Mouse (Mus musculus) v-Abl transformed pro-B cells (cell line): Measurements from ENCODE around the gene Galk2.

Source experiments
- in situ Hi-C, 2 experiments: fragments of 400-800 bp; cut with MboI; formaldehyde crosslinking; loops; one replicate each; pipeline ENCODE4 v1.15.1; 2025; ENCODE audit not compliant: unreplicated experiment in 2 of 2

Gene Galk2

DNA sequence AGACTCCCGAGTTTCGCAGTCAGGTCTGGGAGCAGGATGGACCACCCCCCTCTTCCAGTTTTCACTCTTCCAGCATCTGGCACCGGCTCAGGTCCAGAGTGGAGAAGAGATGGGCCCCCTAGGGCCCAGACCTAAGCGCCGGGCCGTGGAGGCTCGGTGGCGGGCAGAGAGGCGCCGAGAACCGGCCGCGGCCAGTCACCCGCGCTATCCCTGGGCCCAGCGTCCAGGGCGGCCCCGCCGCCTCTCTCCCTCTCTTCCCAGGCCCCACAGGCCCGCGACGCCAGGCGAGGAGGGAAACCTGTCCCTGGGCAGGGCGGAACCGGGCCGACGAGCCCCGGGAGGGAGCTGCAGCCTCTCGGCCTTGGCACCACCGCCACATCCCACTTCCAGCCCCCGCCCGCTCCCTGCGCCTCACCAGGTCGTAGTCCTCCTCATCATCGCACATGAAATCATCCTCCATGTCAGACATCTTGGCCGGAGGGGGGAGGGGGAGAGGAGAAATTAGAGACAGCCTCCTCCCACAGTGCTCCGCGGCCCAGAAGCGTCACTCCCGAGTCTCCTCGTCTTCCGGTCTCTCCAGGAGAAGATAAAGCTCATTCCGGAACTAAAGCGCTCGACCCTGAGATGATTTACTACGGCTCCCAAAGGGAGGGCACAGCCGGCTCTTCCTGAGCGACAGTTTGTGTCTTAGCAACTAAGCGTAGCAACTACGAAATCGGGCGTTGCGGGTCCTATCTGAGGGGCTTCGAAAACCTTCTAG, at the start of gene Galk2, which contains the start of gene Cops2:
TSS of gene Galk2 (plus strand) at position 589 of the 760 bp plus-strand sequence.
TSS of gene Cops2 (minus strand) at position 619 of the 760 bp plus-strand sequence.
- in situ Hi-C loops, result no loop called here

DNA sequence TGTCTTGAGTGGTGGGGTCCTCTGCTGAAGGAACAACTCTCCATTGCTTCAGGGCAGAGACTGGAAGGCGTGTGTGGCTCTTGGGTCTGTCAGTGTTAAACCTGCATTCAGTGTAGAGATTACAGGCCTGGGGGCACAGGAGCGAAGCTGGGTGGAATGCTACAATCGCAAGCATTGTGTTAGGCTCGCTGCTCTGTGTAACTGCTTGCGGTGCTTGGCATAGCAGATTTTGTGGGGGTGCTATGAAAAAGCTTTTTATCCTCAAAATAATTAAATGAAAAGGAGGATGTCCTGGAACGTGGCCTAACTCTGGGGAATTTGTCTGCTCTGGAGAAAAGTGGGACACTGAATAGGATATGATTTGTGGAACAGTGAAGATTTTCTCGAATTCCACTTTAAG, 49.4 kb upstream of the Galk2 start:
- in situ Hi-C loops, result no loop called here

DNA sequence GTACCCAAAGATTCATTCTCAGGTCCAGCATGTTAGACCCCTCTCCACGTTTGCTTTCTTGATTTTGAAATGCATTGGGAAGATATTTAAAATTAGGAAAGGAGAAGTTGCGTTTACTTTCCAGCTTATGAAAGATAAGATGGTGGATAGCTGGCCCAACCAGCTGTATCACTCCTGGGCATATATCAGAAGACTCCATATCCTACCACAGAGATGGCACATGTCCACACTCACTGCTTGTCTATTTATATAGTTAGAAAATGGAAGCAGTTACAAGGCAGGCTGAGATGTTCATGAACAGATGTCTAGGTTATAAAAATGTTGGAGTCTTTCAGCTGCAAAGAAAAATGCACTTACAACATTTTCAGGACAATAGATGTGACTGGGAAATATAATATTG, 47.6 kb upstream of the Galk2 start:
- in situ Hi-C loops, result no loop called here

DNA sequence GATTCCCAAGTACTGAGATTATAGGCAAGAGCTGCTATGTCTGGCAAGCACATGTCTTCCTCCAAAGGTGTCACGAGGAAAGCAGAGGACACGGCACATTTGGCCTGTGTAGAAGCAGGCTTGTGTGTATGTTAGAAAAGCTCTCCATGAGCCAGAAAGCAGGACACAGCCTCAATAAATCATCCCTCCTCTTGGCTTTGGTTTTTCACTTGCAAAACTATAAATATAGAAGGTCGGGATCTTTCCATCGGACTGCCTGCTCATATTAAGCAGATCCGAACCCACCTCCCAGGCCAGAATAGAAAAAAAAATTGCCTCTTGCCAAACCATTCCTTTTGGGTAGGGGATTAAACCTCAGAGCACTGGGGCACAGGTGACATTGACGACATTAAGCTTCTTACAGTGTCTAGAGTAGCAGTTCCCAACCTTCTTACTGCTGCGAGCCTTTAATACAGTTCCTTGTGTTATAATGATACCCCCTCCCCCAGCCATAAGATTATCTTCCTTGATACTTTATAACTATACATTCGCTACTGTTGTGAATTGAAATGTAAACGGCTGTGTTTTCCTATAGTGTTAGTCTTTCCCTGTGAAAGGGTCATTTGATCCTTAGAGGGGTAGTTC, 44.8 kb upstream of the Galk2 start:
- in situ Hi-C loops, result no loop called here

DNA sequence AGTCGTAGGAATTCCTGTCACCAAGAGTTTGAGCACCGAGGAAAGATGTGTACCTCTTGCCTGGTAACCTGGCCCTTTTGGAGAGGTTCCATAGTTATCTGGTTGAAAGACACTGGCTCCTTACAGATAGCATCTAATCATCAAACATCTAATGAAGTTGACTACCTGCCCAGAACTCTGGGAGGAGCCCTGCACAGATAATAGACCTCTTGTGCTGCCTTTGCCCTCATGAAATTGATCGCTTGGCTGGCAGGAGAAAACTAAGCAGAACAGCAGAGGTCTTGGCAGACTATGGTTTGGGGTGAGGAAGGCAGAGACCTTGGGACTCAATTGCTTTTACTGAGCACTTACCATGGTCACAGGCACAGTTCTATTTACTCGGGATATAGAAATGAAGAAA, 38.5 kb upstream of the Galk2 start:
- in situ Hi-C loops, result no loop called here

DNA sequence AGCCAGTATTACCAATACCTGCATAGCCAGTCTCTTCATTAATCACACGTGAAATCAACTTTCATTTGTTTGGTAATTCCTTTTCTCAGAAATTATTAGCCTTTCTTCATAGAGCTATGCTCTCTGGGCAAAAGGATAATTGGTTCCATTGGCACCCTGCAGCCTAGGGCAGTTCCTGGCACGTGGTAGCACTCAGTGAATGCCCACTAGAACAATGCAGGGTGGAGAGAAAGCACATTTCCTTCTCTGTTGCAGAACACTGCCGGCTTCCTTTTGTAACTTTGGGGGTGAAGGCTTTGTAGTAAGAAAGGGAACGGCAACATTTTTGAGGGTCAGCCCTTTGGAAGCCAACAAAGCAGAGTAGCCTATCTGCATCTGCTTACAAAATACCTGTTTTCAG, 32.7 kb upstream of the Galk2 start:
- in situ Hi-C loops, result no loop called here

DNA sequence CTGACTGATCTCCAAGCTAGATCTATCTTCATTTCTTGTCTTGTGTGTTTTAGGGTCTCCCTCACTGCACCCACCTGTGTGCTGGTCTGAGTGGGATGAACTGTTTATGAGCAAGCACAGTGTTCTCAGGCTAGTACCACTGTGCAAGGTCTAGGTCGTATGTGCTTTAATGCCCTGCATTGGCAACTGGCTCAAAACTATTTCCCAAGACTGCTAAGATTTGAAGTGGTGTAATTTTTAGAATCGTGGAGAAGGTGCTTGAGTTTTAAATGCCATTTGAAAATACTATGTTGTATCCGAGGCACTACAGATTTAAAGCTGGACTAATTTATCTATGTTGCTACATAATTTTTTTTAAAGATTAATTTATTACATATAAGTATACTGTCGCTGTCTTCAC, 31.0 kb upstream of the Galk2 start:
- in situ Hi-C loops, result no loop called here

DNA sequence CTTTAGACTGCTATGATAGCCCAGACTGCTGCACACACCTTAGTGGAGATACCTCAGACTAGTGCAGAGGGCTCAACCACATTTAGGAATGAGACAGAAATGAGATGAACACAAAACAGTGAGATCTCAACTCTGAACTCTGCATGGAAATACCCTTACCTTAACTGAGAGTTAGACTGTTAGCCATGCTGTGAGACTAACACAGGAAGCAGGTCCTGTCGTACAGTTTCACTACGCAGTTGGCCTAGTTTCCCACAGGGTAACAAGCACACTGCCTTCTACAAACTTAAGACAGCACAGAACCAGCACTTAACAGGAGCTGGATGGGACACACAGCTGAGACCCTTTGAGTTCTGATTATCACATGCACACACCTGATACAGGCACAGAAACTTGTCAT, 29.0 kb upstream of the Galk2 start:
- in situ Hi-C loops, result no loop called here

DNA sequence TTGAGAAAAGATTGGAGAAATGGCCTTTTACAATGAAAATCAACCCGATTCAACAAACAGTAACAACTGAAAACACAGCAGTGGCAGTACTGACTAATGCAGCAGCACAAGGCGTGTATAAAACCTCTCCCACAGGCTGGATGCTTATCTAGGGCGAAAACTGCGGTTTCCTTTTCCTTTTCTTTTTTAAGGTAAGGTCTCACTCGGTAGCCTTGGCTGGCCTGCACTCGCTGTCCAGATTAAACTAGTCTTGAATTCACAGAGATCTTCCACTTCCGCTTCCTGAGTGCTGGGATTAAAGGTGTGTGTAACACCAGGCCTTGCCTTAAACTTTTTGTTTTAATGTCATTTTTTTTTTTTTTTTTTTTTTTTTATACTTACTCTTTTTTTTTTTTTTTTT, 20.8 kb upstream of the Galk2 start:
- in situ Hi-C loops, result no loop called here

DNA sequence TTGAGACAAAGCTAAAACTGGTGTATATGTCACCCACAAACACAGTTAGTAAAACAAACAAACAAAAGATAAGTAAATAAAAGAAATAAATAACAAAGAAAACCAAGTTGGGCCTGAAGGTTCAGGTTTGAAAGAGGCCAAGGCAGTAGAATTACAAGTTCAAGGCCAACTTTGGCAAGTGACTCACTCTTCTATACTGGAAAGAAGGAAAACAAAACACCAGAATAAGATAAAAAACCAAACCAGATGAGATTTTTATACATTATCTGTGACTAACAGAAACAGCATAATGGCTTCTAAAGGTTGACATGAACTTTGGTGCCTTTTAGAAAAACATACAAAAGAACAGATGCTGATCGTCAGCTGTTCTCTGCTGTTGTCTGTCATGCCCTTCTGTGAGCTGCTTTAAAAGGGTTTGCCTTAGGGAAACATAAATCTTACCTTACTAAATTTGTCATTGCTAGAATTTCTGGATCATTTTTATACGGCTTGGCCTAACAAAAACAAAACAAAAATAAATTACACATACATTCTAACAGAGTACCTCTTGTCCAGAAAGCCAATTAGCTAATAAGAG, 20.1 kb upstream of the Galk2 start:
- in situ Hi-C loops, result no loop called here

DNA sequence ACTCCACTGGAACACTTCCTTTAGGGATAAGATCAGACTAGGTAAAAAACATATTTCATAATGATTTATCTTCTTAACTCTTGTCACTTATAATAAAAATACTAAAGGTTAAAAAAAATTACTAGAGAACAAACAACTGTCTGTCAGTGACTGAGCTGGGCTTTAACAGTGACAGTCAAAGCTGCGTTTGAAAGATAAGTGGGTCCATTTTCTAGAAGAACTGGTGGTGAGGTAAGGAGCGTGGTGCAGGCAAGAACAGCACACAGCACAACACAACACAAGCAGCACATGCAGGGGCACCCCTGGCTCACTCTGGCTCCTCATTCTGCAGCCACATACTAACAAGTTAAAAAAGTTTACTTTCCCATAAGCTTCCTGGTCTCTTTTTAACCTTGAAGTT, 7.7 kb upstream of the Galk2 start:
- in situ Hi-C loops, result no loop called here

DNA sequence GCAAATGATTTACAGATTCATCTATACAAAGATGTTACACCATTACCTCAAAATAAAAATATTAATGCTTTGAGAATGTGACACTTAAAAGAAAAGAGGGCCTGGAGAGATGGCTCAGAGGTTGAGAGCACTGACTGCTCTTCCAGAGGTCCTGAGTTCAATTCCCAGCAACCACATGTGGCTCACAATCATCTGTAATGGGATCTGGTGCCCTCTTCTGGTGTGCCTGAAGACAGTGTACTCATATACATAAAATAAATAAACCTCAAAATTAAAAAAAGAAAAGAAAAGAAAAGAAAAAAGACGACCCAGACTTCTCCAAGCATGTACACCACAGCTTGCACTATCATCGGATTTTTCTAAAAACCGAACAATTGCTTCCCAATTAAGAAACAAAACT, 1.2 kb upstream of the Galk2 start:
- in situ Hi-C loops, result no loop called here

DNA sequence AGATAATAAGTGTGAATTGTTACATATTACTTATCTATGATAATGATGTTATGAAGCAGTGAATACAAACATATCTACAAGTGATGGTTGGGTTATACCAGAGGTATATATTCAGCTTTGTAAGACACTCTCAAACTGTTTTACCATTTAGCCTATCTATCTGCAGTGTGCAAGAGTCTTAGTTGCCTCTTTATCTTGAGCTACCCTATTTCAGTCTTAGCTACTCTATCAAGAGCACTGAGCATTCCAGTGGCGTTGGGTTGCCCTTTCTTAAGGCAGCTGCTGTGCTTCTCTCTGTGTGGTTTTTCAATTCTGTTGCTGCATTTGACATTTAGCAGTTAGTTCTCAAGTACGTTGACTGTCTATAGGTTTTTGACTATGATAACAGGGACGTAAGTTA, 4.9 kb downstream of the Galk2 start:
- in situ Hi-C loops, result loop anchor here (5.0 to 10.0 kb wide), 3 partner anchors 199 to 291 kb away; partner anchors contain the start of genes Dtwd1 (in 2 of the 2) and Fam227b (in 2 of the 2)

DNA sequence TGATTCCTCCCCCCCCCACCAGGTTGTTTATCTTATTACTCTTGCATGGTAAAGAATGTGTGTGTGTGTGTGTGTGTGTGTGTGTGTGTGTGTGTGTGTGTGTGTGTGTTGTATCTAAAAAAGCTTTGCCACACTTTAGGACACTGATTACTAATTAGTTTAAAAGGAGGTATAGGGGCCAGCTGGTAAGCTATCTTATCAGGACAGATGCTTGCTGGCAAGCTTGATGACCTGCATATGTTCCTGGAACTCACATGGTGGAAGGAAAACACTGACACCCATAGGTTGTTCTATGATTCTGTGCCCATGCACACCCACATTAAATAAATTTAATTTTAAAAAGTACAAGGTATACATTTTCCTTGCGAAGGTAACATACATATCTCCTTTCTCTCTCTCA, 5.6 kb downstream of the Galk2 start:
- in situ Hi-C loops, result loop anchor here (5.0 to 10.0 kb wide), 3 partner anchors 200 to 290 kb away; partner anchors contain the start of genes Dtwd1 (in 2 of the 2) and Fam227b (in 2 of the 2)

DNA sequence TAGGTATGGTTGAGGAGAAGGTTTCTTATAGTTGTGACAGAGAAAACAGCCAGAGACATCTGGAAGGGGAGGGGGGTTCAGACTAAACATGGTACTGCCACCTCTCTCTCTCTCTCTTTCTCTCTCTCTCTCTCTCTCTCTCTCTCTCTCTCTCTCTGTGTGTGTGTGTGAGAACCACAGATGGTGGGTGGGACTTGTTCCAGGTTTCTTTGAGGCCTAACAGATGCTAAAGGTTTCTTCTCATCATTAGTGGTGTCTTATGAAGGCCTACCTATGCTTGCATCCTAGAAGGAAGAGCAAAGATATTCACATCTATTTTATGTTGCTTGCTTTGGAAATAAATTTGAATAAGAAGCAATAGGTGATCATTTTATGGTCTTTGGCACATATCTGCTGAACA, 6.7 kb downstream of the Galk2 start:
- in situ Hi-C loops, result loop anchor here in 1 of 2 experiments (5.0 to 10.0 kb wide), 3 partner anchors 83 to 289 kb away; partner anchors contain the start of genes Dtwd1, Fam227b and Secisbp2l

DNA sequence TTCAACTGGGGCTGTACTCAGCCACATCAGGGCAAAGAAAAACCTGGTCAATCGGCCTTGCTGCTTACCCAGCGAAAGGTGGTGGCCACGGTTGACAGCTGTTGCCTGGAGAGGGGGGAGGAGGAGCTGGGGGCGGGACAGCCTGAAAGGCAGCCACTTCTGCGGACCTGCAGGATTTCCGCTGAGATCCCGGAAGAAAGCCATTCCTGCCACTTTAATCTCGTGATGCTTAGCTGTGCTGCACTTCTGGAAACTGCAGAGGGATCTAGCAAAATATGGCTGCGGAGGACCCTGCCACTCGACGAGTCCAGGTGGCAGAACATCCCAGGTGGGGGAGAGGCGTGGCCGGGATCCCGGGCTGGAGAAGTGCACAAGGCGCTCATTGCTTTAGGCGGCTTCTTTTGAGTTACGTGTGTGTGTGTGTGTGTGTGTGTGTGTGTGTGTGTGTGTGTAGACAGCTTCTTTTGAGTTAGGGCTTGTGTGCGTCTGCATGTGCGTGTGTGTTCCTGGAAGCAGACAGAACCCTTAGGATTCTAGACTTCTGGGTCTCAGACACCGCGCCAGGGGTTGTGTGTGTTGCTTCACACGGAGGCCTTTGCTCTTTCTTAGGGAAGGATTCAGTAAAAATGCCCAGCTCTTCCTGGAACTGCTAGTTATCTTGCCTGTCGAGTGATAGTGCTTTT, 7.3 kb downstream of the Galk2 start:
- in situ Hi-C loops, result loop anchor here in 1 of 2 experiments (5.0 to 10.0 kb wide), 3 partner anchors 84 to 289 kb away; partner anchors contain the start of genes Dtwd1, Fam227b and Secisbp2l

DNA sequence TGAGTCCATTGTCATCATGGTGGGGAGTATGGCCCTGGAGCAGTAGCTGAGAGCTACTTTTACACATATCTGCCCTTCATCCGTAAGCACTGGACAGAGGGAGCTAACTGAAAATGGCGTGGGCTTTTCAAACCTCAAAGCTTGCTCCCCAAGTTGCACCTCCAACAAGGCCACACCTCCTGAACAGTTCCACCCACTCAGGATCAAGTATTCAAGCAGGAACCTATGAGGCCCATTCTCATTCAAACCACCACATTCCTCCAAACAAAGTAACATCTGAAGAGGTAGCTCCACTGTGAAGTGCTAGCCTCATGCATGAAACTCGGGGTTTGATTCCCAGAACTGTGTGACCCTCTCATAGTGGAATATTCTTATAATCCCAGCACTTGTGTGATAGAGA, 9.4 kb downstream of the Galk2 start:
- in situ Hi-C loops, result loop anchor here in 1 of 2 experiments (5.0 to 10.0 kb wide), 3 partner anchors 86 to 286 kb away; partner anchors contain the start of genes Dtwd1, Fam227b and Secisbp2l

DNA sequence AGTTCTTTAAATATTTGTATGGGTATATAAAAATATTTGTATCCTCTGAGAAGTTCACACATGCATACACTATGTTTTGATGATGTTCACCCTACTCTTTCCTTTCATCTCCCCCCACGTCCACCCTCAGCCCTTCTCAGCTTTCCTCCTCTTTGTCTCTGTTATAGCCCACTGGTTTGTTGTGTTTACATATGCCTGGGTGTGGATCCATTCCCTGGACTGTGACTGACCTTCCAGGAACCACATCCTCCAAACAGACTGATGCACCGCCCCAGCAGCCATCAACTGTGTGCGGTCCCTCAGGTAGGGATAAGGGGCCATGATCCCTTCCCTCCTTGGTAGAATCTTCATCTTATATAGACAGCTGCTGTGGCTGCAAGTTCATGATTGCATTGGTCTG, 11.2 kb downstream of the Galk2 start:
- in situ Hi-C loops, result no loop called here

DNA sequence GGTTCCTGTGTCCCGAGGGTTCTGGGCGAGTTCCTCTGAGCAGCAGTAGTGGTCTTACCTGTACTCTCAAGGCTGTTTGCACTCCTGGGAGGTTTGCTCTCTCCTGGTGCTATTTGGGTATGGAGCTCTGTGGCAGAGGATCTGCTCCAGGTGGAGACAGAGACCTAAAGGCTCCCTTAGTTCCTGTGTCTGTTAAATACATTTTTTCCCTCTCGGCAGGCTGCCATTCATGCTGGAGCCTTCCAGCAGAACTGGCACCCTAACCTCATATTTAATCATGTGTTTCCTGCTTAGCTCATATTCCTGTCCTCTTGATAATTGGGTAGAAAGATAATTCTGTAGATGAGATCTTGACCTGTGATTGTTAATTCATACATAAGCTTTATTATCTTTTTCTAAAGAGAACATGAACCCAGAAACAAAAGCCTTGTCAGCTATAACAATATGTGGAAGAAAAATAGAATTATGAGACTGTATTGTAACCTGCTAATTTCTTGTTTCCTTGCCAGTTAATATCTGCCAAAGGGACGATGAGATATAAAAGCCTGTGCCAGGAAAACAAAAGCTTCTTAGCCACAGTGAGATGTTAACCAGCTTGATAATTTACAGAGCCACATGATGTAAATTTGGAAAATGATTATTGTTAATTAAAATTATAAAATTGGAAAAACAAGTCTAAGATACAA, 27.1 kb downstream of the Galk2 start:
- in situ Hi-C loops, result loop anchor here in 1 of 2 experiments (25.0 kb wide), 1 partner anchor 624 kb away; no protein-coding TSS in a partner anchor

DNA sequence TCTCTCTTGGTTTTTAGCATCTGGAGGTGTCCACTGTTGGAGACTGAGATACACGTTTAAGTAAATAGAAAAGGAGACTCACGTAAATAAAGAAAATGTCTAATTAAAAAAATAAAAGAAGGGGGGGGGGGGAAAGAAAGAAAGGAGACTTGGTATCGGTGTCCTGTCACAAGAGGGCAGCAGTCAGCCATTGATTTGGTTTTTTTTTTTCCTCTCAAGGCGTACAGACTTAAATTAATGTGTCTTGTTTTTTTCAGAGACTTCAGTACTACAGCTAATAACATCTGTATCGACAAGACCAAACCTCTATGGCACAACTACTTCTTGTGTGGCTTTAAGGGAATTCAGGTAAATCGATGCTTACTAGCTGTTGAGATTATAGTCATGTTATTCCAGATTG, 34.2 kb downstream of the Galk2 start:
- in situ Hi-C loops, result loop anchor here in 1 of 2 experiments (25.0 kb wide), 1 partner anchor 631 kb away; no protein-coding TSS in a partner anchor
